Mouse (Mus musculus): ENCODE data around the gene Prr5. TPM values are rescaled to one million over a fixed set of nuclear protein-coding genes. Genes with fewer than 3 reads are reported as not detected.
"Not testable (repeated sequence)": the region's sequence is repeated elsewhere in the genome, so short reads cannot be mapped to it uniquely, and the experiment has no call there.

Gene Prr5
- polyA plus RNA-seq, 1 experiment from 2014 or later = 18.3 TPM

- peaks cover 43% of the 10 kb centered on the region for H3K27me3 ChIP-seq
- H3K9me3 ChIP-seq = no peaks in the 10 kb centered on the region
- H3K36me3 ChIP-seq = no peaks in the 10 kb centered on the region
- no peak overlapping the region for H3K9ac ChIP-seq
- H3K4me2 ChIP-seq = peak overlapping the region; percentile 44
- no peak for ATAC-seq (ENCODE audit: low FRiP score)
- WGBS = 5% methylated on average over 33 of the region's 33 CpGs
- H3K27ac ChIP-seq = no peak overlapping the region
- peak overlapping the region; percentile 14 for H3K4me3 ChIP-seq
- peaks cover 16% of the 10 kb centered on the region for H3K4me1 ChIP-seq (replicated peaks)
Measured at GRCm38 (mm10) chr15:84720291-84721204, 51.1 kb downstream of the Prr5 start.

- H3K27me3 ChIP-seq = peaks cover 35% of the 10 kb centered on the region
- not testable (repeated sequence) for H3K4me3 ChIP-seq; H3K9ac ChIP-seq; ATAC-seq (ENCODE audit: low FRiP score); H3K4me2 ChIP-seq; H3K27ac ChIP-seq; H3K36me3 ChIP-seq; H3K9me3 ChIP-seq
- H3K4me1 ChIP-seq (replicated peaks) = peaks cover 27% of the 10 kb centered on the region
- WGBS = 95% methylated on average over 1 of the region's 1 CpGs
Measured at GRCm38 (mm10) chr15:84723656-84724055, 54.2 kb downstream of the Prr5 start.

GRCm38 (mm10) chr15:84724199-84724598, 54.8 kb downstream of the Prr5 start:
- H3K4me3 ChIP-seq = no peak overlapping the region
- peaks cover 30% of the 10 kb centered on the region for H3K27me3 ChIP-seq
- H3K4me1 ChIP-seq (replicated peaks) = peaks cover 32% of the 10 kb centered on the region
- H3K4me2 ChIP-seq = no peak overlapping the region
- no peaks in the 10 kb centered on the region for H3K9me3 ChIP-seq
- H3K36me3 ChIP-seq = no peaks in the 10 kb centered on the region
- no peak overlapping the region for H3K27ac ChIP-seq
- no peak overlapping the region for H3K9ac ChIP-seq
- ATAC-seq (ENCODE audit: low FRiP score) = no peak
- WGBS = 71% methylated on average over 4 of the region's 4 CpGs

- Histone ChIP-seq H3K27ac (no peak overlapping the region), H3K4me3 (no peak overlapping the region), H3K4me2 (no peak overlapping the region), H3K9ac (no peak overlapping the region), H3K36me3 (no peaks in the 10 kb centered on the region), H3K4me1 (replicated peaks) (peaks cover 32% of the 10 kb centered on the region), H3K27me3 (no peaks in the 10 kb centered on the region), H3K9me3 (no peaks in the 10 kb centered on the region)
- WGBS = 75% methylated on average over 6 of the region's 6 CpGs
- no peak for ATAC-seq (ENCODE audit: low FRiP score)
Measured at GRCm38 (mm10) chr15:84729685-84730084, 60.3 kb downstream of the Prr5 start.

- Histone ChIP-seq H3K27ac (no peak overlapping the region), H3K4me3 (no peak overlapping the region), H3K9me3 (no peaks in the 10 kb centered on the region), H3K4me1 (replicated peaks) (peaks cover 32% of the 10 kb centered on the region), H3K9ac (no peak overlapping the region), H3K4me2 (no peak overlapping the region), H3K36me3 (no peaks in the 10 kb centered on the region), H3K27me3 (no peaks in the 10 kb centered on the region)
- no peak for ATAC-seq (ENCODE audit: low FRiP score)
- WGBS = 64% methylated on average over 1 of the region's 1 CpGs
Measured at GRCm38 (mm10) chr15:84730893-84731292, 61.5 kb downstream of the Prr5 start.

- WGBS = 45% methylated on average over 18 of the region's 18 CpGs
- Histone ChIP-seq H3K27me3 (no peaks in the 10 kb centered on the region), H3K4me2 (no peak overlapping the region), H3K36me3 (no peaks in the 10 kb centered on the region), H3K9ac (no peak overlapping the region), H3K27ac (no peak overlapping the region), H3K9me3 (no peaks in the 10 kb centered on the region), H3K4me3 (no peak overlapping the region), H3K4me1 (replicated peaks) (peaks cover 39% of the 10 kb centered on the region)
- ATAC-seq (ENCODE audit: low FRiP score) = no peak
Measured at GRCm38 (mm10) chr15:84731676-84732424, 62.4 kb downstream of the Prr5 start.

GRCm38 (mm10) chr15:84732425-84732749, 63.0 kb downstream of the Prr5 start:
- Histone ChIP-seq H3K4me3 (no peak overlapping the region), H3K4me2 (no peak overlapping the region), H3K36me3 (no peaks in the 10 kb centered on the region), H3K9ac (no peak overlapping the region), H3K27me3 (no peaks in the 10 kb centered on the region), H3K9me3 (no peaks in the 10 kb centered on the region), H3K4me1 (replicated peaks) (peaks cover 43% of the 10 kb centered on the region), H3K27ac (no peak overlapping the region)
- ATAC-seq (ENCODE audit: low FRiP score) = no peak
- WGBS = 54% methylated on average over 4 of the region's 4 CpGs

GRCm38 (mm10) chr15:84736346-84736993, 67.0 kb downstream of the Prr5 start:
- Histone ChIP-seq H3K9ac (no peak overlapping the region), H3K36me3 (no peaks in the 10 kb centered on the region), H3K4me3 (no peak overlapping the region), H3K4me1 (replicated peaks) (peaks cover 21% of the 10 kb centered on the region; the same call in 1 of the 2 replicates), H3K4me2 (no peak overlapping the region), H3K27me3 (no peaks in the 10 kb centered on the region), H3K27ac (peak overlapping the region; percentile 48; the same call in 1 of the 2 replicates), H3K9me3 (no peaks in the 10 kb centered on the region)
- 60% methylated on average over 11 of the region's 11 CpGs for WGBS
- ATAC-seq (ENCODE audit: low FRiP score) = 0 out of 2 replicates have a peak, but pooled peaks have one; percentile 54

- H3K9ac ChIP-seq = no peak overlapping the region
- H3K4me2 ChIP-seq = no peak overlapping the region
- H3K4me3 ChIP-seq = no peak overlapping the region
- 32% methylated on average over 2 of the region's 4 CpGs for WGBS
- H3K36me3 ChIP-seq = no peaks in the 10 kb centered on the region
- H3K9me3 ChIP-seq = no peaks in the 10 kb centered on the region
- no peak for ATAC-seq (ENCODE audit: low FRiP score)
- no peak overlapping the region; the same call in 1 of the 2 replicates for H3K27ac ChIP-seq
- H3K27me3 ChIP-seq = no peaks in the 10 kb centered on the region
- peaks cover 17% of the 10 kb centered on the region; the same call in 1 of the 2 replicates for H3K4me1 ChIP-seq (replicated peaks)
Measured at GRCm38 (mm10) chr15:84736994-84737346, 67.5 kb downstream of the Prr5 start.

GRCm38 (mm10) chr15:84738246-84738645, 68.8 kb downstream of the Prr5 start:
- Histone ChIP-seq H3K27ac (no peak overlapping the region), H3K9ac (no peak overlapping the region), H3K27me3 (no peaks in the 10 kb centered on the region), H3K4me3 (no peak overlapping the region), H3K9me3 (no peaks in the 10 kb centered on the region), H3K4me1 (replicated peaks) (peaks cover 13% of the 10 kb centered on the region; the same call in 1 of the 2 replicates), H3K4me2 (no peak overlapping the region), H3K36me3 (no peaks in the 10 kb centered on the region)
- no peak for ATAC-seq (ENCODE audit: low FRiP score)
- 87% methylated on average over 7 of the region's 7 CpGs for WGBS

GRCm38 (mm10) chr15:84741573-84741972, 72.2 kb downstream of the Prr5 start:
- Histone ChIP-seq H3K4me2 (no peak overlapping the region), H3K36me3 (no peaks in the 10 kb centered on the region), H3K27ac (no peak overlapping the region), H3K4me1 (replicated peaks) (peaks cover 8% of the 10 kb centered on the region; the same call in 1 of the 2 replicates), H3K4me3 (no peak overlapping the region), H3K27me3 (0 out of 2 replicates have a peak, but pooled peaks cover 3% of the 10 kb centered on the region), H3K9ac (no peak overlapping the region), H3K9me3 (no peaks in the 10 kb centered on the region)
- no peak for ATAC-seq (ENCODE audit: low FRiP score)
- WGBS = 89% methylated on average over 3 of the region's 3 CpGs

GRCm38 (mm10) chr15:84743347-84743746, 73.9 kb downstream of the Prr5 start:
- Histone ChIP-seq H3K9me3 (no peaks in the 10 kb centered on the region), H3K27ac (no peak overlapping the region), H3K36me3 (no peaks in the 10 kb centered on the region), H3K9ac (no peak overlapping the region), H3K27me3 (0 out of 2 replicates have a peak, but pooled peaks cover 3% of the 10 kb centered on the region), H3K4me1 (replicated peaks) (no peaks in the 10 kb centered on the region), H3K4me2 (no peak overlapping the region), H3K4me3 (no peak overlapping the region)
- no peak for ATAC-seq (ENCODE audit: low FRiP score)
- WGBS = 23% methylated on average over 3 of the region's 3 CpGs
